Mouse (Mus musculus) v-Abl transformed pro-B cells (cell line): ENCODE data around the gene Cacng8.

Experiments
- in situ Hi-C, 2 experiments: fragments of 400-800 bp; cut with MboI; formaldehyde crosslinking; loops; one replicate each; pipeline ENCODE4 v1.15.1; 2025; ENCODE audit not compliant: unreplicated experiment in 2 of 2

The Cacng8 gene

GRCm38 (mm10) chr7:3423895-3424294 is 33.4 kb downstream of the Cacng8 start, which contains the start of gene Cacng6:
TSS of gene Cacng6 (plus strand) at chr7:3424195.
- in situ Hi-C loops: no loop called here

GRCm38 (mm10) chr7:3425141-3425540 is 34.7 kb downstream of the Cacng8 start:
- in situ Hi-C loops: no loop called here

GRCm38 (mm10) chr7:3430161-3430560 is 39.7 kb downstream of the Cacng8 start:
- in situ Hi-C loops: no loop called here

DNA sequence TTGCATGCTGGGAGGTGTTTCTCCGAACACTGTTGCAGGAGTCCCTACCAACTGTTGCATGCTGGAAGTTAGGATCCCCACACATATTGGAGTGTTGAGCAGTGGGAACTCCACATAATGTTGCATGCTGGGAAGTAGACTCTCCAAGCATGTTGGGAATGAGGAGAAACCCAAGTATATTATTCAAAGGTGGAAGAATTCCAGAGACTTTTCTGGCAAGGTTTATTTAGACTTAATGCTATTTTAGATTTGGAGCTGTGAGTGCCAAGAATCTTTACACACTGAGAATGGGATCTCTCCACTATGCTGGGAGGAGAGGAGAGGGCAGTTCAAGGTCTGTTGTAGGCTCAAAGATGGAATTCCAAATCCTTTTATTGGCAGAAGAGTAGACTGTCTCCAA is 41.6 kb downstream of the Cacng8 start:
- in situ Hi-C loops: no loop called here

DNA sequence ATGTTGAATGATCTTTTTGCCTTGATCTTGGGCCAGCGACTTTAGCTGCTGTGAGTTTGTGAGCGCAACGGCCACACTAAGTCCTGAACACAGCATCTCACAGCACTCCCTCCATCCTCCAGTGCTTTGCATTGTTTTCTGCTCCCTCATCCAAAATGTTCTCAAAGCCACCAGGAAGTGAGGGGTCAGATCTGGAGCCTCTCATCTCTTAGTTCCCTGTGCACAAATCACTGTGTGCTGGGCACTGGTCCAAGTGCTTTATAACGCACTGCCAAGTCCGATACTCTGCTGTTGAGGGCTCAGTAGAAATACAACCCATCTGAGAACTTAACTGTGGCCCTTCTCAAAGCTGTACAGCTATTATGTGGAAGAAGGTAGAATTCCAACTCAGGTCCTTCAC is 47.5 kb downstream of the Cacng8 start:
- in situ Hi-C loops: no loop called here

DNA sequence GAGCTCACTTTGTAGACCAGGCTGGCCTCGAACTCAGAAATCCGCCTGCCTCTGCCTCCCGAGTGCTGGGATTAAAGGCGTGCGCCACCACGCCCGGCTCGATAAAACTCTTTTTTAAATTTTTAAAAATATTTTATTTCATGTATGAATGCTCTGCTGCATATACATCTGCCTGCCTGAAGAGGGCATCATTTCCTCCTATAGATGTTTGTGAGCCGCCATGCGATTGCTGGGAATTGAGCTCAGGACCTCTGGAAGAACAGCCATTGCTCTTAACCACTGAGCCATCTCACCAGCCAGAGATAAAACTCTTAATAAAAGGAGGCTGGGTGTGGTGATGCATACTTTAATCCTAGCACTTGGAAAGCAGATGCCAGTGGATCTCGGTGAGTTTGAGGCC is 49.5 kb downstream of the Cacng8 start:
- in situ Hi-C loops: no loop called here

DNA sequence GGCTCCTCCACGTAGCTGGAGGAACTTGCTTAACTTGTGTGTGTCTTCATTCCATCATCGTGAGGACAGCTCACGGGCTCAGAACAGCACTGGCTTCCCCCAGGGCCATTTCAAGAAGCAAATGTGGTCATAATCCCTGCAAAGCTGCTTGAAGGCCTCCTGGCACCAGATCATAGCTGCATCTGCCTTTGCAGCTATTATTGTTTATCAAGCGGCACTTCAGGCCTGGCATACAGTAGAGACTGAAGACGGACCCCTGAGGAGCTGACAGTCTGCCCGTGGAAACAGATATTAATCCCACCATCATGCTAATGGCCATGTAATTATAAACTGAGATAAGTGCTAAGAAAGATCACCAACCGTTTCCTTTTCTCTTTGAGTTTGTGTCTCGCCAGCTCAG is 50.0 kb downstream of the Cacng8 start:
- in situ Hi-C loops: no loop called here

DNA sequence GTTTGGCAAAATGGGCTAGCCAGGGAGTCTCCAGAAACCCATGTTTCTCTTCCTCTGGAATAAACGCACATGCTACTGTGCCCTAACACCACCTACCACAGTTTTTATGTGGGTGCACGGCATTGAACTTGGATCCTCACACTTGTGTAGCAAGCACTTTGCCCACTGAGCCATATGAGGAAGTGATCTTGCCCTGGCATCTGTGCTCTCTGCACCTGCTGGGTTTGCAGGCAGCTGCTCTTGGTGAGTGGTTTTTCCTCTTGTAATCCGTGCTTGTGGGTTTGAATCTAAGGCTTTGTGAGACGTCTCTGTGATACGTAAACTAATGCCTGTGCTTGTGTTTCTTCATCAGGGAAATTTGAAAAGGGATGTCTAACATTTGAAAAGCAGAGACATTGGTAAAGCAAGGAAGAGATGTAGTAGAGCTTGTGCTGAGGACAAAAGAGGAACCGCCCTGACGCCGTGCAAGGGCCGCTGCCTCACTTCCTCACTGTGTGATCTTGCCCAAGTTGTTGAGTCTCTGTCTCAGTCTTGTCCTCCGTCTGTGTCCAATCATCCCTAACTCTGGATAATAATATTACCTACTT is 52.1 kb downstream of the Cacng8 start:
- in situ Hi-C loops: no loop called here

GRCm38 (mm10) chr7:3444678-3445077 is 54.2 kb downstream of the Cacng8 start:
- in situ Hi-C loops: loop anchor here (5.0 kb wide), 2 partner anchors 47 to 222 kb away; no protein-coding TSS in a partner anchor

GRCm38 (mm10) chr7:3446584-3446983 is 56.1 kb downstream of the Cacng8 start:
- in situ Hi-C loops: loop anchor here (5.0 kb wide), 2 partner anchors 49 to 224 kb away; no protein-coding TSS in a partner anchor

- in situ Hi-C loops: loop anchor here (5.0 kb wide), 2 partner anchors 50 to 225 kb away; no protein-coding TSS in a partner anchor
These were observed 56.5 kb downstream of the Cacng8 start for GRCm38 (mm10) chr7:3447026-3447425.

DNA sequence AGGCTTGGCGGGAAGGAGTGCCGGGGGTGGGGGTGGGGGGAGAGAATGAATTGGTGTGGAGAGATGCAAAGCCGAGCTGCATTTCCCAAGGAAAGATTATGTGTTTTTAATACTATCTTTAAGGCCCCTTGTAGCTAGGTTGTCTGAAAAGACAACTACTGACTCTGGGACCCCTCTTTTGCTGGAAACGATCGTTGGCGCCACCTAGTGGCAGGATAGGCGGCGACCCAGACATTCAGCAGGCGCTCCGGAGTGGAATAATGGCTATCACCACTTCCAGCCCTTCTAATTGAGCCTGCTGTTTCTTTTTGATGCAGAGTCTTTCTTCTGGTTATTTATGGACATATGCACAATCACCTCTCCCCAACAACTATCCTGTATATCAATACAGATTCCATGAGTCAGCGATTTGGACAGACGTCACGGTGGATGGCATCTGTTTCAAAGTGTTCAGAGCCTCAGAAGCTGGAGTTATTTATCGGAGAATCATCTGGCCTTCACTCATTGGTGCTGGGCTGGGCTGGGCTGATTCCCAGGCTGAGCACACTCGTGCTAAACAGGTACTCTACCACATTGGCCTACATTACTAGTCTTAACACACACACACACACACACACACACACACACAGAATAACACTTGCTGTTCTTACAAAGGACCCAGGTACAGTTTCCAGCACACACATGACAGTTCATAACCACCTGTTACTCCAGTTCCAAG is 58.4 kb downstream of the Cacng8 start:
- in situ Hi-C loops: loop anchor here (5.0 kb wide), 2 partner anchors 52 to 227 kb away; no protein-coding TSS in a partner anchor

- in situ Hi-C loops: no loop called here
These were observed 60.2 kb downstream of the Cacng8 start for GRCm38 (mm10) chr7:3450671-3451070.

- in situ Hi-C loops: no loop called here
These were observed 60.7 kb downstream of the Cacng8 start for GRCm38 (mm10) chr7:3451161-3451560.

GRCm38 (mm10) chr7:3452821-3453485 is 62.5 kb downstream of the Cacng8 start:
- in situ Hi-C loops: no loop called here

GRCm38 (mm10) chr7:3453486-3454183 is 63.2 kb downstream of the Cacng8 start:
- in situ Hi-C loops: no loop called here

- in situ Hi-C loops: no loop called here
These were observed 66.8 kb downstream of the Cacng8 start for GRCm38 (mm10) chr7:3457111-3457840.

GRCm38 (mm10) chr7:3457841-3458217 is 67.3 kb downstream of the Cacng8 start:
- in situ Hi-C loops: no loop called here

GRCm38 (mm10) chr7:3460261-3460660 is 69.8 kb downstream of the Cacng8 start:
- in situ Hi-C loops: no loop called here

GRCm38 (mm10) chr7:3463306-3463705 is 72.8 kb downstream of the Cacng8 start:
- in situ Hi-C loops: no loop called here
